Mouse (Mus musculus) common myeloid progenitor, adult 5-6 weeks (primary cell): ENCODE measurements around the gene 4931440F15Rik. TPM values are rescaled to one million over a fixed set of nuclear protein-coding genes. Genes with fewer than 3 reads are reported as not detected.

ENCODE experiments used
- ATAC-seq: replicated peaks from 2 replicates; pipeline ENCODE4 v1.8.0; 2016; ENCODE audit warnings: low read depth, mild to moderate bottlenecking, moderate TSS enrichment, inconsistent platforms; ENCODE audit not compliant: poor library complexity, severe bottlenecking
- total RNA-seq: library from RNA; stranded (forward); fragments of 200-1000, 187-1606 nt; gene quantifications from 2 replicates; pipeline ENCODE4 v1.2.3, GENCODE M21; 2017

The 4931440F15Rik gene
- total RNA-seq, 1 experiment from 2014 or later, result 0.18 TPM

DNA sequence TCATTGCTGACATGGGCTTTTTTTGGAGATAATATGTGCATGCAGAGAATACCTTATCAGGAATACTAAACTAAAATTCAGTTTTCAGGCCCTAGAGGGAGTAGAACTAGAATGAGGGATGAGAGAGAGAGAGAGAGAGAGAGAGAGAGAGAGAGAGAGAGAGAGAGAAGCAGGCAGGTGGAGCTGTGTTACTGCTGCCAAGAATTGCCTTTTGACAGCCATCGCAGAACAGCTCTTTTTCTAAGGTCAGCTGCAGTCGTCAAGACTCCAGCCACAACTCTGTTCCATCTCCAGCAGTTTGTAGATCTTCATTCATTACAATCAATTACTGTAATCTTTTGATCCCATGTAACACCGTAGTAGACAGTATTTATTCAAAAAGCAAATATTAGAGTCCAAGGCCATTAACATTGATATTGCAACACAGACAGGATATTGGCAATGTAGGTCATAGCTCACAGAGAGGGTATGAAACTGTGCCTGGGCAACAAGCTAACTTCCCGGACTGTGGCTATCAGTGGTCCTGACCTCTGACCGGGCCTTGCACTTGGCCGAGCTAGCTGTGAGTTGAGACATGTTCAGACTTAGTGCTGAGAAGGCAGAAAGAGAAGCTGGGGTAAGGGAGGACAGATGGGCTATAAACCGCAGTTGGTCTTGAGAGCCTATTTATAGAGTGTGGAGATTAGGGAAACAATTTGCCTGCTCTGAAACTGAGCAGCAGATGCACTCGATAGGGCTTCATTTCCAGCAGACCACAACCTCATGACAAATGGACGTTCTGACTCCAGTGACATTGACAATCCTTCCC lies 17.1 kb downstream of the 4931440F15Rik start:
- ATAC-seq, result peak; percentile 78

DNA sequence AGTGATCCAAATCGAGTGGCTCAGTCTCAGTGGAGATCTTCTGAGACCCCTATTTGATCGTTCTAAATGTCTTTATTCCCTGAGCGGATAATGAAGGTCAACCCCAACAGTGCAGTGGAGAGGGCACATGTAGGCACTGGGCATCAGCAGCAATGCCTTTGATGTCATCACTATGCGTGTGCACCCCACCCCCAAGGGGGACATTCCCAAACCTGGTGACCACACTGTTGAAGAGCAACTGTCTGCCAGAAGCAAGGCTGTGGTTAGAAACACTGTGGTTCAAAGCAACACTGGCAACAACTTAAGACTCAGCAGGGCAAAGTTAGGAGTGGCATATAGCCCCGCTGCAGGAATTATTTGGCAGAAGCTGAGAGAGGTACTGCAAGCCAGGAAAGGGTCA lies 18.1 kb downstream of the 4931440F15Rik start:
- peak; percentile 35 for ATAC-seq

DNA sequence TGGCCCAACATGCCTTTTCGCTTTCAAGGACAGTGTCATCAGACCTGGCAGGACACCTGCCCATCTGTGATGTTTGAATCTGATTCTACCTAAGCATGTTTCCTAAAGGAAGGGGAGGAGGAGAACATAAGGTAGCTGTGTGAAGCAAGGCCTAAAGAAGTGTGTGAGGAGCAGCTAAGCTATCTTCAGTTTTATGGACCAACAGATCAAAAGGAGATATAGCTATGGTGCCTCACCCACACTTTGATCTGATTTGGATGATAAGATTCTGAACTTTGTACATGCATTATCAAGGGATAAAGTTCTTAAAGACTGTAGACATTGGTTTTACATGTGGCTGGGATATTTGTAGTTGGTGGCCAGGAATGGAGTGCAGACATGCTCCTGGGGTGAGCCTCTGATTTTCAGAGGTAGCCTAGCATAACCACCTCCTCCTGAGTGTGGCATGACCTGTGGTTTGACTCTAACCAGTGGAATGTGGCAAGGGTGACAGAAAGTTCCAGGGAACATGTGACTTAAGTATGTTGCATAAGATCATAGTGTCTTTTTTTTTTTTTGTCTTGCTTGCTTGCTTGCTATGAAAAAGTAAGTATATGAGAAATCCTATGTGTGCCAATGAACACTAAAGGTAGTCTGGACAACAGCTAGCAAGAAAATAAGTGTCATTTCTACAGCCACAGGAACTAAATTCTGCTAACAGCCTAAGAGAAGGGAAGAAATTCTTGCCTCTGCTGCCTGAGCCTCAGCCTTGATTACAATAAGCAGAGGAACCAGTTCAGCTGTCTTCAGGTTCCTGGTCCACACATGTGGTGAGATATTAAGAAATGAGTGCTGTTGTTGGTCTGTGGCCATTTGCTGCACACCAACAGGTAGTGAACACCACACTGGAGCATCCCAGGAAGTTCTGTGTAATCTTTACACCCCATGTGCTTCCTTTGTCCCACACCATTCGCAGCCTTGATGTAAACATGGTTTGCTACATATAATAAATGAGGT lies 23.7 kb downstream of the 4931440F15Rik start:
- ATAC-seq, result peak; percentile 79

DNA sequence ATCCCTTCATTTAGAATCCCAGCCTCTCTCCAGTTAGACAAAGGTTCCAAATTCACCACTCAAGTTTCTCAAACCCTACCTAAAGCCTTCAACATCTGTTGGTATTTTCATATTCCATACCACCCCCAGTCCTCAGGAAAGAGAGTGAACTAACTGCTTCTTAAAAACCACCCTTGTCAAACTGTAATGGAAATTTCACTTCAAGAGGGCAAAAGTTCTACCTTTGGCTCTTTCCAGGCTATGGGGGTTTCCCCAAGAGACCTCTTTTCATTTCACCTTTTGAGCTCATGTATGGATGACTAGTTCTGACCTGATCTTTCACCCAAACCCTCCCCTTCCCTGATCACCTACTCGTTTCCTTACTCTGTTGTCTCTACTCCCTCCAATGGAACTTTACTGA lies 25.6 kb downstream of the 4931440F15Rik start:
- no peak for ATAC-seq

GRCm38 (mm10) chr11:29795106-29795505 lies 30.4 kb downstream of the 4931440F15Rik start:
- ATAC-seq, result no peak

- ATAC-seq, result no peak
Observed at GRCm38 (mm10) chr11:29794475-29794874, 31.0 kb downstream of the 4931440F15Rik start.

DNA sequence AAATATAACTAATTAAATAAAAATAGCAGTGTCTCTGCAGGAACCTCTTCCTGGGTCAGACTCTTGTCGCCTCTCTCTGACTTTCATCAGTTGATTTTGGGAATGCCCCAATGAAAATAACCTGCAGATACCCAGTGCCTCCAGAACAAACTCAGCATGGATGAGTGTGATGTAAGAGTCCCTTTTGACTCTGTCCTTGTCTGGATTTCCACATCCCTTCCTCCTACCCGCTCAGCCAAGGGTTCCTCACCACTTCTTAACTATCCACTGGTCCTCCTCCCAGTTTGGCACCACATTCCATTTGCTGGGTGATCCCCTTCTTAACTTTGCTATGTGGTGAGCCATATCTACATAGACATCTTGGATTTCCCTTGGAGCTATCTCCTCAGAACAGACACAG lies 34.7 kb downstream of the 4931440F15Rik start:
- no peak for ATAC-seq

GRCm38 (mm10) chr11:29788921-29789638 lies 36.4 kb downstream of the 4931440F15Rik start:
- ATAC-seq, result no peak

GRCm38 (mm10) chr11:29788499-29788898 lies 37.0 kb downstream of the 4931440F15Rik start:
- ATAC-seq, result no peak

DNA sequence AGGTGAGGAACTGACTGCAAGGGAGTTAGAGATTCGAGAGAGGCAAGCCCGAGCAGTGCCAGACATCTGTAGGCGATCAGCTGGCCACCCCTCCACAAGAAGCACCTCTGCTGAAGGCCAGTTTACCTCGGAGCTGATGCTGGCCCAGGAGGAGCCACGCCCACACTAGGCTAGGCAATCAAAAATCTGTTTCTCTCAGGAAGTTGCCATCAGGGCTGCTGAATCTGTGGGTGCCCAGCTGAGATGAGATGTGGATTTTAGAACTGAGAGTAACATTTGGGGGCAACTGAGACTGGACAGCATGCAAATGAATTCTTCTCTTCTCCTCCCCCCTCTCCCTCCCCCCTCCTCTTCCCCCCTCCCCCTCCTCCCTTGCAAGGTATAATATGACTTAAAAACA lies 38.0 kb downstream of the 4931440F15Rik start:
- ATAC-seq, result 0 out of 2 replicates have a peak, but pooled peaks have one; percentile 27

DNA sequence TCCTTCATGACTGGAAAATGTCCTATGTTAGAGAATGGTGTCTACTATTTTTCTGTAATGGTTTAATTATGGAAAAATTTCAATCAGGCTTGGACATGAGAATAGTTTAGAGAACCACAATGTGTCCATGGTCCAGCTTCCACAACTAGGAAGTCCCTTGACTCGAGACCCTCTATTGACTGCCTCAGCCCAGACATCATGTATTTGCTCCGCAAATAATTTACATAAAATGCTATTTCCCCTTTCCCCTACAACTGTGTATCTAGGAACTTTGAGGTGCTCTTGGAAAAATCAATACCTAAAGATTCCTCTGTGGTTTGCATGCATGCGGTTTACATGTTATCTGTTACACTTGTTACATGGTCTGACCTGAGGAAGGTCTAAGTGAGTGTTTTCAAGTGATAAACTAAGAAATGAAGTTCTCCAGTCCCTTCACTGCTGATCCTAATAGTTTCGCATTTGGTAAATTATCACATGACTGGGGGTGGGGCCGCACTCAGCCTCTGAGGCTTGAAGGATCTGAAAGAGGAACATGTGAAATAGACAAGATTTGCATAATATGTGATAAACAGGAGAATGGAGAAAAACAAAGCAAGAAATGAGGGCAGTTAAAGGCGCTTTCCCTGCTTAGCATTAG lies 38.8 kb downstream of the 4931440F15Rik start:
- ATAC-seq, result peak; percentile 89

GRCm38 (mm10) chr11:29779409-29780026 lies 46.0 kb downstream of the 4931440F15Rik start:
- no peak for ATAC-seq

DNA sequence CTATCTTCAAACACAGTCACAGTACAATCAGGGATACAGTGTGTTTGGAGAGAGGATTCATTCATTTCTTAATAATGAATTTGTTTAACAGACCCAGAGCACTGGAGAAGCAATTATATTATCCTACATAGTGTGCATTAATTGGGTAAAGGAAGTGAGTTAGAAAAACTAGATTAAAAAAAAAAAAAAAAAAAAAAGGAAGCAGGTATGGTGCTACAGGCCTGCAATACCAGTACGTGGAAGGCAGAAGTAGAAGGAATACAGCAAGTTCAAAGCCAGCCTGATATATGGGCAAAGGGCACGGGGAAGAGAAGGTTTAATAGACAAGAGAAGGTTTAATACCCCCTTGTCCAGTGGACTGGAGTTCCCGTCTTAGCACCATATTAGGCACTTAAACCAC lies 46.5 kb downstream of the 4931440F15Rik start:
- no peak for ATAC-seq

DNA sequence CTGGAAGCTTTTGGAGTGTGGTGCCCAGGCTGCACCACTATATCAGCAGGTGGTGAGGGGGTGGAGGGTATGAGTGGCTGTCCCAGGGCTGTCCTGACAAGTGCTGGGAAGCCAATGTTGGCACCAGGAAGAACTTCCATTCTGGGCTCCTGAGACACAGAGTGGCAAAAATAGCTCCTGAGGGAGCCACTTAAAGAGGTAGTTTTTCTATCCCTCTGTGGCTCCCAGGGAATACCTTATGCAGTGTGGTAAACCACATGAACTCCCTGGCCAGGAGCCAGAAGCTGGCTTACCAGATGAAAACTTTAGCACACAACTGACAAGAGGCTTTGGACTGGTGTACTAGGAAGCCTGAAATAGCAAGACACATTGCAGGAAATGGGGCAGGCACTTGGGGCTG lies 47.5 kb downstream of the 4931440F15Rik start:
- ATAC-seq, result peak; percentile 76

DNA sequence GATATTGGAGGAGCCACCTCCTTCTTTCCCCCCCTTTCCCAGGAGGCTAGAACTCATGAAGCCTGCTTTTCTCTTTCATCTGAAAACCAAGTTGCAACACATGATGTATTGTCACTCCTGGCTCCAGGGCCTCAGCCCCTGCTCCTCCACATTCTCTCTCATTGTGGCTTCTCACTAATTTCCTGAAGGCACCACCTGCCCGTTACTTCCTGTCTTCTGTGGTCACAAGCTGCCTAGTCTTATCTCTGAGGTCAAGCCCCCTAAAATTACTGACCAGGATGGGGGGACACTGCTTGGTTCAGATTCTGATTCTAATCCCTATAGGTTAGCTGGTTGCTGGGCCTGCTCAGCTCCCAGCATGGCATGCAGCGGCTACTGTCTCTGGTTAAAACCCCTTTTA lies 50.7 kb downstream of the 4931440F15Rik start:
- peak; percentile 62 for ATAC-seq

DNA sequence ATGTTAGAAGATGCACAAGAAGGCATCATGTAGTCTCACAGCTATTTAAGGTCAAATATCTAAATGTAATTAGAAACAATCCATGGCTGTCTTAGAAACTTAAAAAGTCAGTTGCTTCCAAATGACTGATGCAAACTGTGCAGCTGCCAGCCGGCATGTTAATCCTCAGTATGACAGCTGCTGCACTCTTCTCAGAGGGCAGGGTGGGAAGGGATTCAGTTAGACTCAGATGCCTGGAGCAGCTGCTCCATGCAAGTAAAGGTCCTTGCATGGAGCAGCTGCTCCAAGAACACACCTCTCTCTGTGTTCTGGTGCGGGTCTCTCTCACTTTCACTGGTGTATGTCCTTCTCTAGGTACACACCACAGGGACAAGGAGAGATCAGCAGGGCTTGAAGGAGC lies 51.2 kb downstream of the 4931440F15Rik start:
- no peak for ATAC-seq
